Mouse (Mus musculus): Measurements from ENCODE around the gene Ror1.

Ror1 gene

DNA sequence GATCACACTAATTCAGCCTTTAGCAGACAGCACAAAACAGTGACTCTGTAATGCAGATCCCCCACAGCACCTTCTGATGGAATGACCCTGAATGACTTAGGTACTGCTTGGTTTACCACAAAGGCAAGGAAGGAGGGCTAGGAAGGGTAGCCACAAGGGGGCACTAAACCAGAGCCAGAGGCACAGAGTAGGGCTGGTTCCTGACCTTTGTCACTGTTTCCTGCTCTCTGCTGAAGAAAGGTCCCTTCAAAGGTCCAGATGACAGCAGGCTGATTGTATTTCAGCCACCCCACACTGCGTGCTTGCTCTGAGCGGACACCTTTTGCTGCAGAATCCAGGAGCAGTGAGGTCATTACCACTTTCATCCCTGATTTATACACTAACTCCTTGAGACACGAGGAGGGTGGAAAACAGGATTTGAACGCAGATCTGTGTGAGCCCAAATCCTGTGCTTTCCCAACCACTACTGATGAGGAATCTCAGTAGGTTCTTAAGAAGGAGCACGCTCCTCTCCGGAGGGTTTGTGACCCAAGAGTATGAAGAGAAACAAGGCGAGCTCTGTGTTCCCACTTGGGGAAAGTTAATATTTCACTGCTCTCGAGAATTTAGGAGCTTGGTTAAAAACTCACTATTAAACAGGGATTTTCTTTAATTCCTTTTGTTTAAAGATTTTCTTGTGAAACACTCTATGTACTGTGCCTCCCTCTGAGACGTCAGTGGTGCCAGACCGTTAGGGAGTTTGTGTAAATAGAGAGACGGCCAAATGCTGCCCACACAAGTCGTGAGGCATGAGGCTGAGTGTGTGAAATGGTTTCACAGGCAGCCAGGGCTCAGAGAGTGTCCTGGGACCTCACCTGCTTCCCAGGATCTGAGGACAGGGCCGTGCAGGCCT lies 119.0 kb downstream of the Ror1 start:
- in situ Hi-C loops (cut with MboI, MseI), result no loop called here

DNA sequence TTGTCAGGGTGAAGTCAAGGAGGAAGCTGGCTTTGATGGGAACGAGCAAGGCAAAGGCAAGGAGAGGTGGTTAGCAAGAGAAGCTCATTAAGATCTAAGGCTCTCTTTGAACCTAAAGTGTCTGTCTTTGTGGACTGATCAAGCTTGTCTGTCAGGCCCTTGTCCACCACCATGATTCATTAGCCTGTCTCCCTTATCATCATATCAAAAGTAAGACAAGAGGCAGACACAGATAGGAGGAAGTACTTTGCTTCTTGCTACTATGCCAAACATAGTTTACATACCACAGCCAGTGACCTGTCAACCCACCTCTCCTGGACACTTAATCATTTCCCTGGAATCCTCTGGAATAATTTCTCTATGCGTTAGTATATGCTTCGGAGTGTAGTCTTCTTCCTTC lies 121.0 kb downstream of the Ror1 start:
- in situ Hi-C loops (cut with MboI, MseI), result no loop called here

DNA sequence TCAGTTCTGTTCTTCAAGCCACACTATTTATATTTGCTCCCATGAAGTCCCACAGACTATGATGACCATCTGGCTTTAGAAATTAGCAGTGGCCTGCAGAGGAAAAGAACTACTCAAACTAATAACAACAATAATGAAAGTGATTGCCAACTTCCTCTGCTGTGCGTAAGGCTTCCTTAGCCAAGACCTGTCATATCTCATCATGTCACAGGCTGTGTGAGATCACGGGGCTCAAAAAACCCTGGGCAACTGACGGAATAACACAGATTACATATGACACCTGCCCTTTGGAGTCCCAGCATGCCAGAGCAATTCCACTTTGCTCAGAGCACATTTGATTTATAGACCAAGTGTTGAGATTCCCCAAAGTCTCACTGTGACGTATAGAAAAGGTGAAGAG lies 123.4 kb downstream of the Ror1 start:
- in situ Hi-C loops (cut with MboI, MseI), result no loop called here

DNA sequence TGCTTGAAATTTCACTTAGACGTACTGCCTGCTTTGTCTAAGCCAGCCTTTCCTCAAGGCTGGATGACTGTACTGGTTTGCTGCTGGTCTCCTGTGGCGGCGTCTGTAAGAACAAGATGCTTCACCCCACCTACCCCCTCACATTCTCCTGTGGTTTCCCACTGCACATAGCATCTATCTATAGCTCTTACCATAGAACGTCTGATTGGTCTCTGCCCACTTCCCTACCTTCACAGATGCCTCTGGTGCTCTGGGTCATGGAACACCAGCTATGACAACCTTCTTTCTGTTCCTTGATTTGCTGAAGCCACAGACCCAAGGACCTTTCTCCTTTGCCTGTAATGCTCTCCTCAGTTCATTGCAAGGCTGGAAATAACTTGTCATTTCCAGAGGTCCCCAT lies 124.0 kb downstream of the Ror1 start:
- in situ Hi-C loops (cut with MboI, MseI), result no loop called here

DNA sequence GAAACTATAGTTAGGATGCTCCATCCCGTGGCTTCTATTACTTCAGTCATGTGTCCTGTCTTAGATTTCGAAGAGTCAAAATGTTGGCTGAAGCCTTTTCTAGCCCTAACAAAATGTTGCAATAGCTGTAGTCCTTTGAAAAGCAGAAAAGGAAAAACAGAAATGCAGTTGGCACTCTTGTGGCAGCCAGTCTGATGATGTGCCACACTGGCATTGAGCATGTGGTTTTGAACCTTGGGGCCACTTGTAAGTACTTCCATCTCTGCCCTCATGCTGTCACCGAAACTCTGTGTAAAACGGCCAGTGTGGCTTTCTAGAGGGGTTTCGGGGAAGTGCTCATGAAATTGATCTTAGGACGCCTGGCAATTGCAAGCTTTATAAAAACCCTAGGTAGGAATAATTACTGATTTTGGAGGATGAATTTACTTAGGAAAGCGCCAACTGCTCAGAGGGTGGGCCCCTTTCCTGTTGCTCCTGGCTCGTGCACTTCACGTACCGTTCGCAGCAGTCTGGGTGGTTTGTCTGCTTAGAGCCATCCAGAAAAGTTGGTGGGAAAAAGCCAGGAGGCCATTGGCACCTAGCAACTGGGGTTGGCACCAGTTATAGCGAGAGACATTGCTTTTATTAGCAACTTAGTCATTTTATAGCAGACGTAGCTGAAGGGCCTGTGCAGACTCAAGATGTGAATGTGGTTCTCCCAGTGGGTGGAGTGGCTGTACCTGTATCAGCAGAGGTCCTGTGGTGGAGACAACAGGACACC lies 126.6 kb downstream of the Ror1 start:
- in situ Hi-C loops (cut with MboI, MseI), result loop anchor here (5.0 to 10.0 kb wide), 2 partner anchors 60 to 313 kb away; no protein-coding TSS in a partner anchor

DNA sequence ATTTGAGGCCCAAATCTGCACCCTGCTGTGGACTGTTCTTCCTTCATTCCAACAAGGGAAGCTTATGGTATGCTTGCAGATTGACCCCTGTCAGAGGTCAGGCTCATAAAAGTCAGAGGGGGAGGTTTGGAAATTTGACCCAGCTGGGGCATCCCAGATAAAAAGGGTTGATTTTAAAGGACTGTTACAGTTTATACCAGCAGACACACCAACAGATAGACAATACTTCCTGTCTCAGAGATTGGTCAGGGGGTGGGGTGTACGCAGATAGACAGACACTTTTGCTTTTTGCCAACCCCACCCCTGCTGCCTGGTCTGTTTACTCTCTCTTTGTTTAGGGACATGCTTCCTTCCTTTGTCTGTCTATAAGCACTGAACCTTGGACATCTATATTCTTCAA lies 127.9 kb downstream of the Ror1 start:
- in situ Hi-C loops (cut with MboI, MseI), result loop anchor here (5.0 to 10.0 kb wide), 2 partner anchors 59 to 311 kb away; no protein-coding TSS in a partner anchor

DNA sequence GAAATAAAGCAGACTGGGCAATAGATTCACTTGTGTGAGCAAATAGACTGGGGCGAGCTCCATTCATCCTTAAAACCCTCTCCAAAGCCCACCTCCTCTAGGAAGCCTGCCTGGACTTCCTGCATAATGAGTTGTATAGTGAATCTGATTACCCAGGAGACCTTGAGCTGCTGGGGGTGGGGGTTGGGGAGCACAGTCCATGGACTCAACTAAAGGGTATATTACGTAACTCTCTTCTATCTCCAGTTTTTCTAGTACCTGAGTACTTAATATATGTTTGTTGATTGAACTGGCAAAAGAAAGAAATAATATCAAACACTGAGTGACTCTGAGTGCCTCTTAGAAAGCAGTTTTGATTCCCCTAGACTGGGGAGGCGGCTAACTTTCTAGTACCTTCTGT lies 128.4 kb downstream of the Ror1 start:
- in situ Hi-C loops (cut with MboI, MseI), result loop anchor here (5.0 to 10.0 kb wide), 2 partner anchors 58 to 311 kb away; no protein-coding TSS in a partner anchor

DNA sequence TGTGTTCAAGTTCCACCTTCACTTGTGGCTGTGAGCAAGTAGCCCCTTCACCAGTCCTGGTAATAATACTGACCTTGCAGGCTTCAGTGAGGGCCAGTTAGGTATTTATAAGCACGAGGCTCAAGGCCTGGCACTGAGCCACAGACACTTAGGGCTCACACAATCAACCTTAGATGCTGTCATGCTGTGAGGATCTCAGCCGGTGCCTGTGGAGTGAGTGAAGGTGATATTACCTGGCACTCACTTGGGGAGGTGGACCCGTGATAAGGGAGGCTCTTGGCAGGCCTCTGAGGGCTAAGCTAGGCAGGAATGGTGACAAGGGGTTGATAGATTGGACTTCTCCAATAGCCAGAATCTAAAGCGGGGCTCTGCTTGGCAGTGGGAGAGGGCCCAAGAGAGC lies 131.0 kb downstream of the Ror1 start:
- in situ Hi-C loops (cut with MboI, MseI), result loop anchor here (10.0 kb wide), 1 partner anchor 308 kb away; no protein-coding TSS in a partner anchor

DNA sequence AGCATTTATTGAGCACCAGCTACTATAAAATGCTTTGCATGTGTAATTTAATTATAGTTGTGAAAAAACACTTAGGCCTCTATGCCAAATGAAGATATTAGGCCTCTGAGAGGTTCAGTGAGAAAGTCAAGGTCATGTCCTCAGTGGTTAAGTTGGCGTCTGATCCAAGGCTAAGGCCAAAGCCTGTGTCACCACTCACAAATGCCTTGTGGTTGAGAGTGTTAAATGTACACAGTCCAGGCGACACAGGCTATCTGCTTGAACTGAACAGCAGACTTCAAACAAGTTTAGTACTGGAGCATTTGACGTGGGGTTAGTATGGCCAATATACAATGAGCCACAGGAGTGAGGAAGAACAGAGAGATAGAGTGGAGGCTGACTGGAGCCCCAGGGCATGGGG lies 132.5 kb downstream of the Ror1 start:
- in situ Hi-C loops (cut with MboI, MseI), result loop anchor here (10.0 kb wide), 1 partner anchor 307 kb away; no protein-coding TSS in a partner anchor

DNA sequence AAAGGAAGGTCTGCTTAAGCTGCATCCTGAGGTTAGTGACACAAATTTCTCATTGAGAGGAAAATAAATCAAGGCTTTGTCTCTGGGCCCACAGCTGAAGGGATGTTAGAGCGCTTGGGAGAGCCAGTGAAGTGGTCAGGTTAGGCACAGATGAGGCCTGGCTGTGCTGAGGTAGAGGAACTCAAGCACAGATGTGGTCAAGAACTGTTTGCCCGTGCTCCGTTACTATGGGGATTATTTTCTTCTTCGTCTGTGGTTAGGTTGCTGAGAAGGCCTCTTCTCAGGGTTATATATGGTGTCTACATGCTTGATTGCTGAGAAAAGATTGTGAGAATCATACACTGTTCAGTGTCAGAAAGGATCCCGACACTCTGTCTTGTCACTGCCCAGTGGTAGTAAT lies 134.7 kb downstream of the Ror1 start:
- in situ Hi-C loops (cut with MboI, MseI), result no loop called here

DNA sequence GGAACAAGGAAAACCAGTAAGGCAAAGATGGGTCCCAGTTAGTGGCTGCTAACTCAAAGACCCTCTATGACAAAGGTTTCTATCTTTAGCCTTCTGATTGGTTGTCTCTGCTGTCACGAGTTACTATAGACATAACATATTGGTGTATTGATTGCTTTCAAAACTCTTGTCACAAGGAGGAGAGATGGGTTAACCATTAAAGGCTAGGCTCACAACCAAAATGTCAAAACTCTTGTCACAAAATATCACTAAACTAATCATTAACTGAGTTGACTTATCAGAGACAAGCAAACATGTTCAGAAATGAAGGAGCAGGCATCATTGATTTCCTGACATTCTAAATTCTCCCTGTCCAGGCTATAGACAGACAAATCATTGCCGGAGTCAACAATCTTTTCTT lies 135.4 kb downstream of the Ror1 start:
- in situ Hi-C loops (cut with MboI, MseI), result no loop called here

DNA sequence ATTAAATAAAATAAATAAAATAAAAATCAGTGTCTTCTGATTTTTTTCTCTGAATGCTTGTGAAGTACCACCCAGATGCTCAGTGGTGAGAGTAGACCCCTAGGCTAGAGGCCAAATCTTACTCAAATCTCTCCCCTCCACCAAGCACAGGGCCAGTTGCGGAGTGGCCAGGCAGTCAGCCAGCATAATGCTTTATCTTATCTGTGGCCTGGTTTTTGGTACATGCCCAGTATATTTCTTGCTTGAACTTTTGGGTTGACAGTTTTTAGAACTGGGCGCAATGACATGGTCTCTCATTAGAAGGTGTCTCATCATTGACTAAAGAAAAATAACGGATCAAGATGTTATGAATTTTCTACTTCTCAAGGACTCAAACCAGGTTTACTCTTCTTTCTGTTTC lies 136.3 kb downstream of the Ror1 start:
- in situ Hi-C loops (cut with MboI, MseI), result no loop called here

DNA sequence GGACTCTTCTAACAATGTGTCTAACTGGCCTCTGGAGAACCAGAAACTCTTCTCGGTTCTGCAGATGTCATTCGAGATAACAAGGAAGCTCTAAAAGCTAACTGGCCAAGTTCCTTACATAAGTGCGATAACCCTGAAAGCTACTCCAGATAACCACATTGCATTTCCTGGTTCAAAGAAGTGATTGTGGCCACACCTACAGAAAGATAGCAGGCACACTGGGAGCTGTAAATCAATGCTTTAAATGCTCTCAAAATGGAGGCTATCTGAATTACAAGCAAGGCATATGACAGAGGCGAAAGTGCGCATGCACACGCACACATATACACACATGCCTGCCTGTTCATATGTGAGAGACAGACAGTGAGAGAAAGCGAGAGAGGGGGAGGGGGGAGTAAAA lies 136.9 kb downstream of the Ror1 start:
- in situ Hi-C loops (cut with MboI, MseI), result no loop called here

DNA sequence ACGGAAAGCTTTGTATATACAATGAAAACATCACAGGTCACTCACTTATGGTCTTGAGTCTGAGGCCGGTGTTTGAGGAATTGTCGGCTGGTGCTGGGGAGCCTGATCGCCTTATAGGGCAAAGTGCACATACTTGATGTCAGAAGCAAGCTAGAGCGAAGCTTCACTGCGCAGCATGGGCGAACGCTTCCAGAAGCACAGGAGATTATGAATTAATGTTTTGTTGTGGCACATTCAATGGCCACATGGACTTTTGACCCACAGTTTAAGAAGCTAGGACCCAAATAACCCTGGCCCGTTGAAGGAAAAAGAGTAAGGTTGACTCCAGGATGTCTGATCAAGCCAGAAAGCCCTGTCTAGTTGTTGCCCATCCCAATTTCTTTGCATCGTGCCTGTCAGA lies 138.2 kb downstream of the Ror1 start:
- in situ Hi-C loops (cut with MboI, MseI), result no loop called here

DNA sequence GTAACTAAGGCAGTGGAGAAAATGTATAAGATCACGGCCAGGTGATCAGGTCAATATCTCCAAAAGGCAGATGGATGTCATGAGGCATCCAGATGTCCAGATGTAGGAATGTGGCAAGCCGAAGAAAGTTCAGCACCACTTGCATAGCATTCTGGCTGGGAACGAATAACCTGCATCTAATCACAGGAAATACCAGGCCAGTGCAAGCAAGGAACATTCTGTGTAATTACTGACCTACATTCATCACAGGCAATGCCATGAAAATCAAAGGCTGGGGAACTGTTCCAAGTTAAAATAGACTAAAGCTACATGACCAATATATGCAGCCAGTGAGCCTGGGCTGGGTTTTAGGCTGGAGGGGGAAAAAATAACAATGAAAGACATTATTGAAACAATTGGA lies 140.7 kb downstream of the Ror1 start:
- in situ Hi-C loops (cut with MboI, MseI), result loop anchor here (5.0 kb wide), 1 partner anchor 176 kb away; no protein-coding TSS in a partner anchor

DNA sequence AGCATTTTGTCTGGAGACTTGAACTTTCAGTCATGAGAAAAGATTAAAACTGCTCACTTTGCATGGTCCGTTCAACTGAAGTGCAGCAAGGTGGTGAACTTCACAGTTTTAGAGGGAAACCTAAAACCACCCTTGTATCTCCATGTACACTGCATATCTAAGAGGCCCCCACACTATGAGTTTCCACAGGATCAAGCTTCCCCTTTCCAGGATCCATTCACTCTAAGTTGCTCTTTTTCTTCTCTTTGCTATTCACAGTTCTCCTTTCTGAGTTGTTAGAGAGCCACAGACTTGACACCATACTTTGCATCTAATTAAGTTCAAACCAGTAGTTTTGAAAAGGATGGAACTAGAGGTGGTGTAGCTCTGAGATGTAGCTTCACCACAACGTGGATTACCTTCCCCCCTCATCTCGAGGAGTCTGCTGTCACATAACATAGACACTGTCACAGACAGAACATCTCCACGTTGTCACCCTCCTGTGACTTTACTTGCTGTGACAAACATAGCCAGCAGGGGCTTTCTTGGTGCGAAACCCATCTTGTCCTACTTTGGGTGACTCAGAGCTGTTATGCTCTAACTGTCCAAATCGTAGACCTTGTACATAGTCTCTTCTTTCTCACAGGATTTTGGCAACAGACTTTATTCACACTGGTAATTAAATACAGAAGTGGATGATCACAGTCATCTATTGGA lies 146.6 kb downstream of the Ror1 start:
- in situ Hi-C loops (cut with MboI, MseI), result no loop called here

DNA sequence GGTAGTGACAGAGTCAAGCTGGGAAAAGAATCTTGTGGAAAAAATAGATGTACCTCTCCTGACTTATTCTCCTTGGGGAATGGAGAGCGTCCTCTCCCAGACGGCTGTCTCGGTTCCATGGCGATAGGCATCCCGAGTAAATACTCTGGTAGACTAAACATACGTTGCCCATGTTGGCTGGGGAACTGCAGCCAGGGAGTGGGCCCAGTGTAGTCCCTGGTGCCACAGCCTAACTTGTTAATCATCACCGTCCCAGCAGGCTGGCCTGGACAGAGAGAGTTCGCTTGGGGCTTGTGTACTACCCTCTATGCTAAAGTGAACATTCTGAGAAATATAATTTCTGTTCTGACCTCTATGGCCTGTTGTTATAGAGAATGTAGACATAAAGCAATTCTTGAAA lies 148.7 kb downstream of the Ror1 start:
- in situ Hi-C loops (cut with MboI, MseI), result no loop called here

DNA sequence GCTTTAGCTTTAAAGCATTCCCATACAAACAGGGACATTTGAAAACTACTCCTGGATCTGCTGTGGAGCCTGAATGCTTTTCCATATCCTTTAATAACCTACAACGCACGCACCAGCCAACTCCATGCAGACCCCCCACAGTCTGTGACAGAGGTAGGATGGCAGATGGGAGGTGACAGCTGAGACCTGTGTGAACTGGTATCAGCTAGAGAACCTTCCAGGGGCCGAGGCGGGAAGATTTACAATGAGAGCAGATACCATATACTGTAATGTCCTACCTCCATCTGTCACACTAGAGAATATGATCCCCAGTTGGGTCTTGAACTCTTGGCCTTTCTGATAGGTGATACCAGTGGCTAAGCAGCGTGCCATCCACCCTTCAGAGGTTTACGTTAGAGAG lies 149.1 kb downstream of the Ror1 start:
- in situ Hi-C loops (cut with MboI, MseI), result no loop called here

DNA sequence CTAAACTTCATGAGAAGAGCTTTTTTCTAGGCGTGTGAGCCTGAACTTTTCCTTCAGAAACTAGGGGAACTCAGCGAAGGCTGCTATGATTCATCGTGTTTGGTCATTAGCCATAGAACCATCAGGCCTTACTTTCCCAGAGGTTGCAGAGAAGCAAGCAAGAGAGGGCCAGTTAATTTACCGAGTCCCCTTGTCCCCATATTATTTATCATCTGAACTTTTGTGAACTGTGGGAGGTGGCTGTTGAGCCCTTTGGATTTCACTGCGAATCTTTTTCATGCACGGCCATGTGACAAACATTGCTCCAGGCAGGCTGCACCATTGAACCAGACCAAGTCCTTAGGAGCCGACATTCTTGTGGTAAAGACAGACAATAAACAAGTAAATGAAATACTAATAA lies 152.2 kb downstream of the Ror1 start:
- in situ Hi-C loops (cut with MboI, MseI), result no loop called here

DNA sequence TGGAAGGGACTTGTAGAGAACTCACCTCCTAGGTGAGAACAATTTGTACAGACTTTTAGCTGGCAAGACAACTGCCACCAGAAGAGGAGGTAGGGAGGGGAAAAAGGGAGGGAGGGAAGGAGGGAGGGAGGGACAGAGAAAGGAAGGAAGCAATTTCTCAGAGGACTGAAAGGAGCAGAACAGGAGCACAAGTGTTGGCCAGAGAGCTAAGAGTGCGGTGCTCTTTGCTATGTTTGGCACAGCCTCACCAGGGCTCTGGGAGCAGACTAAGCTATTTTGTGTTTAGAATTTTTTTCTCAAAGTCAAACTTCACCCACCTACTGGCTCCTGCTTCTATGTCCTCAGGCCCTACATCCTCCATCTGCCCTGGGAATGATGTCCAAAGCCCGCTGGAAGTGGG lies 152.7 kb downstream of the Ror1 start:
- in situ Hi-C loops (cut with MboI, MseI), result no loop called here

DNA sequence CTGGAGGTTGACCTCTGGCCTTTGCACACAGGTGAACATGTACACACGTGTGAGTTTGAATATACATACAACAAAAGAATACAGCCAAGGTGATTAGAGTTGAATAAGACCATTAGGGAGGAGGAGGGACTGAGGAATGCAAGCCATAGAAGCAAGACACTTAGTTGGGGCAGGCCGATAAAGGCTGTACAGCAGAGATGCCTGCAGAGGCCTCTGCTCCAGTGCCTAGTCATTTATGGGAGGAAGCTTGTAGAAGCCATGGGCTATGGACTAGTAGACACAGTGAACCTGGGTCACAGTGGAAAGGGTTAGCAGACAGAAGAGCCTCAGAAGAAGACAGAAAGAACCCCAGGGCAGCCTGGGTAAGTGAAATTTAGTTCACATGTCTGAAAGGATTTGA lies 155.7 kb downstream of the Ror1 start:
- in situ Hi-C loops (cut with MboI, MseI), result no loop called here

DNA sequence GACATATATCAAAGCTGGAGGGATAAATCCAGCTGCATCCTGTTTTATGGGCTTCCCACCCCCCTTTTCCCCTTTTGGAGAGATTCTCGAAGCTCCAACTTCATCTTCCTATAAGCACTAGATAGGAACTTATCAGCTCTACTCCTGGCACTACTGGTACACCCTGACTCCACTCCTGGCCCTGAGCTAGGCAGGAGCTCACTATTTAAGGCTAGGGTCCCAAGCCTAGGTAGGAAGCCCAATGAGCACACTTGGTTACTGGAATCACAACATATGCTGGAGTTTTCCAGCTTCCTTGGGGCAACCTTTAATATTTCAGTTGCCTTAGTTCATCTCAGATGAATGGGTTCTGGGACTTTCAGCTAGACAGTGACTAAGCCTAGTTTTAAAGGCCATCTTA lies 156.5 kb downstream of the Ror1 start:
- in situ Hi-C loops (cut with MboI, MseI), result no loop called here

Data from T-helper 2 cell (primary cell).